Mouse (Mus musculus) intestine, embryonic 14.5 days (tissue): ENCODE data around the gene Plce1. TPM values are rescaled to one million over a fixed set of nuclear protein-coding genes. Genes with fewer than 3 reads are reported as not detected.

ENCODE experiments used
- ATAC-seq: fragments of 200-750 bp; cut with Nextera tagmentation; replicated peaks from 2 replicates; pipeline ENCODE4 v1.8.0; 2017; ENCODE audit warnings: low read depth, moderate number of reproducible peaks, moderate TSS enrichment, moderate library complexity; ENCODE audit not compliant: low FRiP score, low TSS enrichment
- DNase-seq: peaks from one replicate; pipeline ENCODE4 v3.0.0-alpha.2; 2018; ENCODE audit warnings: low spot score
- H3K27ac ChIP-seq: fragments of 300-500 bp; sonication (generic); 2 replicates; pipeline ENCODE4 v1.5.1; 2014; ENCODE audit warnings: low read depth, mild to moderate bottlenecking, control low read depth
- H3K27me3 ChIP-seq: fragments of 300-500 bp; sonication (generic); replicated peaks from 2 replicates; pipeline ENCODE4 v1.6.1; 2014; ENCODE audit warnings: low read length, control low read depth; ENCODE audit not compliant: control insufficient read depth, insufficient read depth
- H3K36me3 ChIP-seq: fragments of 300-500 bp; sonication (generic); 2 replicates; pipeline ENCODE4 v1.6.1; 2014; ENCODE audit warnings: low read length, control low read depth; ENCODE audit not compliant: control insufficient read depth, insufficient read depth
- H3K4me1 ChIP-seq: fragments of 300-500 bp; sonication (generic); replicated peaks from 2 replicates; pipeline ENCODE4 v1.6.1; 2014; ENCODE audit warnings: low read length, control low read depth, mixed read lengths; ENCODE audit not compliant: control insufficient read depth, insufficient read depth
- H3K4me2 ChIP-seq: fragments of 300-500 bp; sonication (generic); 2 replicates; pipeline ENCODE4 v1.6.1; 2014; ENCODE audit warnings: low read length
- H3K4me3 ChIP-seq: fragments of 300-500 bp; sonication (generic); 2 replicates; pipeline ENCODE4 v1.5.1; 2014; ENCODE audit warnings: low read depth, low read length, control low read depth, mixed read lengths
- H3K9ac ChIP-seq: fragments of 300-500 bp; sonication (generic); 2 replicates; pipeline ENCODE4 v1.6.1; 2014; ENCODE audit warnings: mild to moderate bottlenecking, low read length
- H3K9me3 ChIP-seq: fragments of 300-500 bp; sonication (generic); 2 replicates; pipeline ENCODE4 v1.6.1; 2016; ENCODE audit warnings: low read length, control low read depth; ENCODE audit not compliant: control insufficient read depth
- WGBS: fragments of 180-500 bp; shearing (Covaris S2); extraction: QIAGEN DNeasy Blood & Tissue Kit; methylation state at CpG from one replicate; pipeline ENCODE4 v1.1.7; 2014; 5-methylcytosine and 5-hydroxymethylcytosine counted together
- polyA plus RNA-seq: library from polyadenylated mRNA; unstranded; fragments of >200 nt; fragmentation: Nextera tagmentation; extraction: Ambion mirVana; gene quantifications from 2 replicates; pipeline ENCODE4 v1.2.1, GENCODE M21; 2014

The Plce1 gene
- polyA plus RNA-seq, 1 experiment from 2014 or later: 6.7 TPM

DNA sequence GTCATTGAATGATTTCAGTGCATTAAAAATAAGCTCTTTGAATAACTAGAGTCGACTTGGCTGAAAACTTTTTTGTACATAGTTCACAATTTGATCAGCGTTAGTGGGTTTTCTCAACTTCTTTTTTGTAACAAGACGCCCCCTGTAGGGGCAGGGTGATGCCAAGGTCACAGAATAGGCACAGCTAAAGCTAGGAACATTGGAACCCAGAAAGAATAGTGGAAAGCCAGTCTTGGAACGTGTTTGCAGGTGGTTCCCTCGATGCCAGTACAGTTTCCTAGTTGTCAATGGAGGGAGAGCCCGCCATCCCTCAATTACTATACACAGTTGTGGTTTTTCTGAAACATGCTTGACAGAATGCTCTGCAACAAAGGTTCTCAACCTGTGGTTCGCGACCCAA, 997 bp downstream of the Plce1 start:
- peak overlapping the region; percentile 61 for H3K4me3 ChIP-seq
- peak overlapping the region; percentile 55; the same call in 1 of the 2 replicates for H3K9ac ChIP-seq
- peak overlapping the region; percentile 83 for H3K4me2 ChIP-seq
- H3K4me1 ChIP-seq: peaks cover 8% of the 10 kb centered on the region; the same call in 1 of the 2 replicates
- DNase-seq (no peak), ATAC-seq (no peak)
- WGBS: 22% methylated on average over 8 of the region's 8 CpGs
- H3K36me3 ChIP-seq: no peaks in the 10 kb centered on the region
- peaks cover 6% of the 10 kb centered on the region; the same call in 1 of the 2 replicates for H3K27me3 ChIP-seq
- H3K27ac ChIP-seq: no peak overlapping the region
- H3K9me3 ChIP-seq: no peaks in the 10 kb centered on the region

DNA sequence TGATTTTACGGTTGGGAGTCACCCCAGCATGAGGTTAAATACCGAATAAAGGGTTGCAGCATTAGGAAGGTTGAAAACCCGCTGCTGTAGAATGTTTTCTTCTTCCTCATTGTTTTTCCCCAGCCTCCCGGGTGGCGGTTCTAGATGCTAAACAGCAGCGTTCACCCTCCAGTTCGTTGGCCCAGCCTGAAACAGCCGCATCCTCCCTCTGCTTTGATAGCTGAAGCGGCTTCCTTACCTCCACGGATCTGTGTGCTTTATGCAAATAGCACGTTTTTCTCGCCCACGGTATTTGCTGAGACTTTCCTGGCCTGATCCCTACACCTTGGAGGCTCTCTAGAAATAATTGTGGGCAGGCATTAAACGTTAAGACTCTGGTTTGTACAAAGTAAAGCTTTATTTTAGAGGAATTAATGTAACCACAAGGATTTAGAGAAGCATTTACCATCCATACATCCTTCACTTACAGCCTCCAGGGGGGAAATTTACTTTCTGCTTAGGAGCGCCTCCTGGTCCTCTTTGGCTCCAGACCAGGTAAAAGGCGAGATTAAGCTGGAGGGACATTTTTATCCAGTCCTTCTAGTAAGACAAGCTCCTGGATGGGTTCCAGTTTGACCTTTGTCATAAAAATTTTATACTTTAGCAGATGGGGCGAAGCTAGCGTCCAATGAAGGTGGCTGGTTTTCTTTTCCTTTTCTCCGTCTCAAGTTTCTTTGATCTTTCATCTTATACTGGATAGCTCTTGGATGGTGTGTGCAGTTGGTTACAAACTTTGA, 1.7 kb downstream of the Plce1 start:
- WGBS: 30% methylated on average over 19 of the region's 19 CpGs
- DNase-seq: peak; percentile 53
- peak overlapping the region; percentile 61; the same call in 1 of the 2 replicates for H3K4me3 ChIP-seq
- H3K36me3 ChIP-seq: no peaks in the 10 kb centered on the region
- H3K9ac ChIP-seq: no peak overlapping the region
- peaks cover 6% of the 10 kb centered on the region; the same call in 1 of the 2 replicates for H3K27me3 ChIP-seq
- peak overlapping the region; percentile 83 for H3K4me2 ChIP-seq
- H3K9me3 ChIP-seq: no peaks in the 10 kb centered on the region
- no peak for ATAC-seq
- no peak overlapping the region for H3K27ac ChIP-seq
- peaks cover 11% of the 10 kb centered on the region; the same call in 1 of the 2 replicates for H3K4me1 ChIP-seq

DNA sequence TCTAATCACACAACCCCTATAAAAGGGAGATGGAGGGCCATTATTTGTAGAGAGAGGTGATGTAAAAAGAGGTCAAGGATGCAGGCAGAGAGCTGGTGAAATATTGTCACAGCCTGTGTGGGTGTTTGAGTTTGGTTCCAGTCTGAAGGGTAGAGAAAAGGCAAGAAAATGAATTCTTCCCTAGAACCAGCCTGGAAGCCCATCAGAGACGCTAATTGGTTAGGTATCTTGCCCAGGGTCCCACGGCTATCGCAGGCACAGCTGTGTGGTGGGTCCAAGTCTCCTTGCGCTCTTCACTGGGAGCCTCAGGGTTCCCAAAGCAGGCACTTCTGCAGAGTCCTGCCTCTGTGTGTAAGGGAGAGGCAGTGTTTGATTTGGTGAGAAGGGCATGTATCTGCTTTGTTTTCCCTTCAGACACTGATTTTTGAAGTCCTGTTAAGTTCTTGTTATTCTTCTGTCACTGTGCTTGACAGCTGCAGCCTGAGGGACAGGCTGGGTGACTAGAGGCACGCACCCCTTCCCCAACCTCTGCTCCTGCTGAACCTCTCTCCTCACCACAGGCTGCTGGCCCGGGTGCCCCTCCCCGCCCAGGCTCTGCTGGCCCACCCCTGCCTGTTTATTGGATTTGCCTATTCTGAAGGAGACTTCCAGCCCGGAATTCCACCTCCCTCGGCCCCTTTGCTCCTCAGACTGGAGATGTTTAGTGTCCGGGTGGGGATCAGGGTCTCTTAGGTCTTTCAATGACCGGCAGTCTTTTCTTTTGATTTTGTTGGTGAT, 5.1 kb downstream of the Plce1 start:
- peaks cover 11% of the 10 kb centered on the region; the same call in 1 of the 2 replicates for H3K4me1 ChIP-seq
- DNase-seq (peak; percentile 51), ATAC-seq (no peak)
- H3K9me3 ChIP-seq: no peaks in the 10 kb centered on the region
- H3K4me2 ChIP-seq: no peak overlapping the region
- H3K27ac ChIP-seq: no peak overlapping the region
- no peak overlapping the region for H3K4me3 ChIP-seq
- H3K27me3 ChIP-seq: peaks cover 3% of the 10 kb centered on the region; the same call in 1 of the 2 replicates
- no peaks in the 10 kb centered on the region for H3K36me3 ChIP-seq
- H3K9ac ChIP-seq: no peak overlapping the region
- WGBS: 34% methylated on average over 11 of the region's 11 CpGs

DNA sequence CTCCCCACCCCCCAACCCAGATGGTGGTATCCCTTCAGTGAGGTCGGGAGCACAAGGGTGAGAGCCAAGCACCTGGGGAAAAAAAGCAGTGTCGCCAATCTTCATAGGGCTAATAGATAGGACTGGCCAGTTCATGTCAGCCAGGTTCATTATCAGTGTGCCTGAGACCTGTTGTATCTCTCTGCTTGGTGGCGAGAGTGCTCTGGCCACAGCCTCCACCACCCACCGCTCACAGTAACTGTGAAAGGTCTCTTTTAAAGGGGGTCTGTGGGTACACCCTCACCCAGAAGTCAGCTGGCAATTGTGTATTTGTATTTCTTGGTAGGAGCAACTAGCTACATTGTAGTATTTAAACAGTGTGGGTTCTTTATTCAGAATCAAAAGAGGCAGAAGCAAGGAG, 6.6 kb downstream of the Plce1 start:
- H3K4me3 ChIP-seq: no peak overlapping the region
- 57% methylated on average over 4 of the region's 4 CpGs for WGBS
- no peak overlapping the region for H3K4me2 ChIP-seq
- H3K9me3 ChIP-seq: no peaks in the 10 kb centered on the region
- H3K36me3 ChIP-seq: no peaks in the 10 kb centered on the region
- ATAC-seq (no peak), DNase-seq (no peak)
- no peak overlapping the region for H3K27ac ChIP-seq
- H3K27me3 ChIP-seq: no peaks in the 10 kb centered on the region
- no peak overlapping the region for H3K9ac ChIP-seq
- peaks cover 5% of the 10 kb centered on the region; the same call in 1 of the 2 replicates for H3K4me1 ChIP-seq

DNA sequence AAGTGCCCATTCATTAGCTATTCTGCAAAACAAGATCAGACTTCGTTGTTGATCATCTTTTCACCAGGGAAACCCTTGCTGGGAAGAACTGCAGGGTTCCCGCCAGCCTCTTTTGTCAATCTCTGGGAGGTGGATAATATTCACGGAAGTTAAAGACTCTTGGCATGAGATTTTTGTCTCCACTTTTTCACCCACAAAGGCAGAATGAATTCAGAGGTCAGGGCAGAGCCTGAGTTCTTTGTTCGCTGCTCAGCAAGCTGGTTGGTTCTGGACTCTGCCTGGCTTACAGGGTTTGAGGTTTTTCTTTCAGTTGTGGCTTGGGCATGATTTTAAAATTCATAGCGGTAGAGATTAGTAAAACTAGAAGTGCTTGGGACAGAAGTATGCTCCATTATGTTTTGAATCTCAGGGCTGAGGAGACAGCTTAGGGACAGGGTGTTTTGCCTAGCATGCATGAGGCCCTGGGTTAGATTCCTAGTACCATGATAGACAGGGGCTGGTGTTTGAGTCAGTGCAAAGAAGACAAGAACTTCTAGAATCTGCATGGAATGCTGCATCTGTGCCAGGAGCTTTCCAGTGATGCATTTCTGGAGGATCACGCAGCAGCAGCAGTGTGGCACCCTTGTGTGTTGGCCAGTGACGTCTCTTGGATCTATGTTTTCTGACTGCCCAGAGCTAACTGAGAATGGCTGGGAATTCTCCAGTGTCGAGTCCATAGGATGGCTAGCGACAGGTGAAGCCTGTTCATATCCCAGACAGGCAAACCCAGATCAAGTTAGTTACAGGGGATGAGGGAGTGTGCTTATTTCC, 7.4 kb downstream of the Plce1 start:
- Histone ChIP-seq H3K4me2 (no peak overlapping the region), H3K36me3 (no peaks in the 10 kb centered on the region), H3K9ac (no peak overlapping the region), H3K4me3 (no peak overlapping the region), H3K27ac (no peak overlapping the region), H3K4me1 (peaks cover 4% of the 10 kb centered on the region; the same call in 1 of the 2 replicates), H3K9me3 (no peaks in the 10 kb centered on the region), H3K27me3 (no peaks in the 10 kb centered on the region)
- DNase-seq: peak; percentile 31
- WGBS: 75% methylated on average over 9 of the region's 9 CpGs
- no peak for ATAC-seq

DNA sequence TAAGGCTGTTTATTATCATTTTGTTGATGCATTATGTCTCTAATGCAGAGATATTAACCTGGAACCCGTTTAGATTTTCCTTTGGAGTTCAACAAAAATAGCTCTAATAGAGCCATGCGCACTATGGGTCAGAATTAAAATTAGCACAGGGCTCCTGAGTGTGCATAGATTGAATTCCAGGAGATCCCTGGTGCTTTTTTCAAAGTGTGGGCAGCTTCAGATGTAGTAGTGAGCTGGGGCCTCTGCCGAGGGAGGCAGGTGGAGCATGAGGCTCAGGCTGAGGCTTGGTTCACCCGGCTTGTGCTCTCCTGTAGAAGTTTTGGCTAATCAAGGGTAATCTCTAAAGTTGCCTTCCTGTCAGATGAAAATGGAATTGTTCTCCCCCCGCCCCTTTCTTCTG, 17.3 kb downstream of the Plce1 start:
- Histone ChIP-seq H3K36me3 (no peaks in the 10 kb centered on the region), H3K9ac (no peak overlapping the region), H3K4me3 (no peak overlapping the region), H3K27me3 (no peaks in the 10 kb centered on the region), H3K27ac (no peak overlapping the region), H3K4me2 (no peak overlapping the region), H3K9me3 (no peaks in the 10 kb centered on the region), H3K4me1 (0 out of 2 replicates have a peak, but pooled peaks cover 2% of the 10 kb centered on the region)
- peak; percentile 44 for DNase-seq
- ATAC-seq: no peak
- 55% methylated on average over 5 of the region's 5 CpGs for WGBS

DNA sequence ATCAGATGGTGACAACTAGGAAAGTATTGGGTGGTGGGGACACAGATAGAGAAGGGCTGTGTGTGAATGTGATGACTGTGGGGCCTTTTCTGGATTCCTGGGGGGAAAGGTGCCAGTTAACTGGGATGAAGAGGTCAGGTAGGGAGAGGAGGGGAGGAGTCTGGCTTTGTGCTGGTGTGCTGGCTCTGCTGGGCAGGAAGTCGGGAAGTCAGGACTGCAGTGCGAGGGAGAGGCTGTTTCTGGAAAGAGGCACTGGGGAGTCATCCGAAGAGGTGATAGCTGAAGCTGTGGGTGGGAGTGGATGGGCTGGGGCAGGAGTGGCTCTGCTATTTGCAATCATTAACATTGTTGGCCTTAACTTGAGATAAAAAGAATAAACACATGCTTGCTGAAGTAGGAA, 23.7 kb downstream of the Plce1 start:
- no peaks in the 10 kb centered on the region for H3K9me3 ChIP-seq
- no peak overlapping the region for H3K9ac ChIP-seq
- no peak overlapping the region for H3K27ac ChIP-seq
- no peaks in the 10 kb centered on the region for H3K27me3 ChIP-seq
- ATAC-seq: no peak
- no peak overlapping the region for H3K4me2 ChIP-seq
- WGBS: 10% methylated on average over 3 of the region's 3 CpGs
- no peaks in the 10 kb centered on the region for H3K36me3 ChIP-seq
- no peaks in the 10 kb centered on the region for H3K4me1 ChIP-seq
- H3K4me3 ChIP-seq: no peak overlapping the region
- peak; percentile 60 for DNase-seq

DNA sequence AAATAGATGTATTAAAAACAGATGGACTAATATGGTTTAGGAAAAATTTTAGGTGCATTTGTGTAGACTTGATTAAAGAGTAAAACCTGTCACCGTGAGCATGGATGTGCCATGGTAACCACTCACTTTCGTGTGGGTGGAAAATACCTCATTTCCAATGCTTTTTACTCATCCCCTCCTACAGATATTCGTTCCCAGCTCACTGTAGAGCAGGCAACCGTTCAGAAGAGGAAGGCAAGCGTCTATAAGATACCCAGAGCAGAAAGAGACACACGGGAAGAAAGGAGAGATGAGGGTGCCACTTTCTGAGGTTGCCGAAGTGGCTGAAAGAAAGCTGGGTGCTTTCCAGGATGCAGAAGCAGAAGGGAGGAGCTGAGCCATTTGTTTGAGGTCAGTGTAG, 25.2 kb downstream of the Plce1 start:
- Histone ChIP-seq H3K9ac (no peak overlapping the region), H3K9me3 (no peaks in the 10 kb centered on the region), H3K4me1 (no peaks in the 10 kb centered on the region), H3K36me3 (no peaks in the 10 kb centered on the region), H3K4me3 (no peak overlapping the region), H3K27me3 (no peaks in the 10 kb centered on the region), H3K27ac (no peak overlapping the region), H3K4me2 (no peak overlapping the region)
- DNase-seq (no peak), ATAC-seq (no peak)
- 90% methylated on average over 7 of the region's 7 CpGs for WGBS
